Comparison of ENCODE assay signal across 28 mouse cellular contexts in genomic region chr12:52014044-52014443, GRCm38 (mm10). TPM values are rescaled to one million over a fixed set of nuclear protein-coding genes. Genes with fewer than 3 reads are reported as not detected.
DNase-seq lines count a peak whose midpoint lies in the region; ATAC-seq and TF ChIP-seq lines count a peak whose summit lies in the region.
"Had no signal": no experiment of that assay in that cellular context is flagged by ENCODE, and none has a peak within 500 bp of the region (broad histone marks: within the 10 kb centered on the region; RNA-seq: fewer than 3 reads in every experiment).

No protein-coding gene starts in this region.

- no peak overlapping the region for H3K4me3 ChIP-seq in liver, adult 2 months (ENCODE audit: insufficient read depth, low read depth, low read length)
- no peak overlapping the region for H3K4me3 ChIP-seq in lung, postnatal 0 days (ENCODE audit: low read depth, low read length)
- H3K4me3 ChIP-seq in hindbrain, embryonic 11.5 days (ENCODE audit: low read depth, low read length) = no peak overlapping the region
- H3K4me3 ChIP-seq: embryonic facial prominence, embryonic 13.5 days; heart, embryonic 10.5 days; hindbrain, embryonic 10.5 days; limb, embryonic 12.5 days; midbrain, embryonic 13.5 days; neural tube, embryonic 13.5 days had no signal

- no peaks in the 10 kb centered on the region for H3K79me2 ChIP-seq in liver, adult 2 months (ENCODE audit: control insufficient read depth, insufficient read depth, low read length)

- no peaks in the 10 kb centered on the region for H3K36me3 ChIP-seq in liver, adult 2 months (ENCODE audit: control insufficient read depth, insufficient read depth, low read length)
- no peaks in the 10 kb centered on the region for H3K36me3 ChIP-seq in lung, postnatal 0 days (ENCODE audit: insufficient read depth, low read length)
- no peaks in the 10 kb centered on the region for H3K36me3 ChIP-seq in hindbrain, embryonic 11.5 days (ENCODE audit: control insufficient read depth, insufficient read depth, low read length)
- H3K36me3 ChIP-seq: embryonic facial prominence, embryonic 13.5 days; heart, embryonic 10.5 days; hindbrain, embryonic 10.5 days; limb, embryonic 12.5 days; midbrain, embryonic 13.5 days; neural tube, embryonic 13.5 days had no signal

- DNase-seq in liver, adult 2 months (ENCODE audit: extremely low read depth, low read depth, low spot score) = peak; percentile 81
- no peak for DNase-seq in liver
- peak; percentile 55 for DNase-seq in ES-CJ7 (ENCODE audit: low read depth, low spot score)
- peak; percentile 59 for DNase-seq in R1 (ENCODE audit: low read depth, low spot score)
- peak; percentile 61 for DNase-seq in lung, postnatal 0 days (ENCODE audit: low spot score)
- no peak for DNase-seq in heart, adult 8-10 months (ENCODE audit: low spot score)
- no peak for DNase-seq in gastrocnemius, postnatal 10 days
- no peak for DNase-seq in hindbrain, embryonic 11.5 days (ENCODE audit: low spot score)
- DNase-seq: B cell, adult 2 months; cerebellum, adult 11 months; cerebellum, postnatal 10 days; gastrocnemius, postnatal 25 days; kidney, postnatal 36 days; thymus, postnatal 14 days had no signal

- H3K27me3 ChIP-seq in liver, adult 2 months (ENCODE audit: control insufficient read depth, insufficient read depth, low read length) = no peaks in the 10 kb centered on the region
- no peaks in the 10 kb centered on the region for H3K27me3 ChIP-seq in lung, postnatal 0 days (replicated peaks; ENCODE audit: insufficient read depth, low read length)
- H3K27me3 ChIP-seq in hindbrain, embryonic 11.5 days (ENCODE audit: control insufficient read depth, insufficient read depth, low read length) = no peaks in the 10 kb centered on the region
- H3K27me3 ChIP-seq: embryonic facial prominence, embryonic 13.5 days; limb, embryonic 12.5 days; midbrain, embryonic 13.5 days; neural tube, embryonic 13.5 days had no signal

- no peaks in the 10 kb centered on the region for H3K9me3 ChIP-seq in lung, postnatal 0 days (ENCODE audit: low read length)
- H3K9me3 ChIP-seq in hindbrain, embryonic 11.5 days (ENCODE audit: control insufficient read depth, low read length) = no peaks in the 10 kb centered on the region
- H3K9me3 ChIP-seq: embryonic facial prominence, embryonic 13.5 days; heart, embryonic 10.5 days; hindbrain, embryonic 10.5 days; limb, embryonic 12.5 days; midbrain, embryonic 13.5 days; neural tube, embryonic 13.5 days had no signal

- no peak overlapping the region for H3K4me2 ChIP-seq in lung, postnatal 0 days (replicated peaks; ENCODE audit: low read depth, low read length)
- no peak overlapping the region for H3K4me2 ChIP-seq in hindbrain, embryonic 11.5 days (replicated peaks; ENCODE audit: low read depth, low read length)
- H3K4me2 ChIP-seq: embryonic facial prominence, embryonic 13.5 days; midbrain, embryonic 13.5 days; neural tube, embryonic 13.5 days had no signal

- no peak overlapping the region for H3K27ac ChIP-seq in liver, adult 2 months (replicated peaks; ENCODE audit: insufficient read depth, low read depth, low read length)
- H3K27ac ChIP-seq in lung, postnatal 0 days (ENCODE audit: low read length) = no peak overlapping the region
- no peak overlapping the region for H3K27ac ChIP-seq in hindbrain, embryonic 11.5 days (ENCODE audit: low read depth, low read length)
- H3K27ac ChIP-seq: embryonic facial prominence, embryonic 13.5 days; heart, embryonic 10.5 days; limb, embryonic 12.5 days; liver, embryonic 14.5 days; midbrain, embryonic 13.5 days; neural tube, embryonic 13.5 days; stomach, postnatal 0 days had no signal

- peak; percentile 37; the same call in 1 of the 2 replicates for ATAC-seq in lung, postnatal 0 days
- no peak for ATAC-seq in hindbrain, embryonic 11.5 days (ENCODE audit: low FRiP score)
- ATAC-seq: forebrain, embryonic 14.5 days; midbrain, embryonic 13.5 days had no signal

- no peak for TF ChIP-seq EP300 in lung, postnatal 0 days (IDR thresholded peaks at IDR 0.05)

- TF ChIP-seq POLR2A in liver, adult 2 months (IDR thresholded peaks at IDR 0.05; ENCODE audit: extremely low read depth, insufficient read depth, low read length) = no peak

- H3K4me1 ChIP-seq in liver, adult 2 months (ENCODE audit: control insufficient read depth, insufficient read depth, low read length) = no peaks in the 10 kb centered on the region; the same call in 1 of the 2 replicates
- no peaks in the 10 kb centered on the region for H3K4me1 ChIP-seq in lung, postnatal 0 days (ENCODE audit: insufficient read depth, low read depth, low read length)
- no peaks in the 10 kb centered on the region for H3K4me1 ChIP-seq in hindbrain, embryonic 11.5 days (replicated peaks; ENCODE audit: control insufficient read depth, insufficient read depth, low read length)
- H3K4me1 ChIP-seq: embryonic facial prominence, embryonic 13.5 days; heart, embryonic 10.5 days; limb, embryonic 12.5 days had no signal

- WGBS in liver, adult 2 months = 62% methylated on average over 11 of the region's 11 CpGs
- 46% methylated on average over 11 of the region's 11 CpGs for WGBS in lung, postnatal 0 days
- 84% methylated on average over 11 of the region's 11 CpGs for WGBS in hindbrain, embryonic 11.5 days

- no peak overlapping the region for H3K9ac ChIP-seq in liver, adult 2 months (ENCODE audit: low read depth, low read length)
- no peak overlapping the region for H3K9ac ChIP-seq in lung, postnatal 0 days (replicated peaks; ENCODE audit: low read depth)
- no peak overlapping the region for H3K9ac ChIP-seq in hindbrain, embryonic 11.5 days (ENCODE audit: low read depth, low read length)
- H3K9ac ChIP-seq: embryonic facial prominence, embryonic 13.5 days; limb, embryonic 12.5 days; liver, embryonic 14.5 days; midbrain, embryonic 13.5 days; neural tube, embryonic 13.5 days had no signal

- no peak for TF ChIP-seq CTCF in liver, adult 2 months (IDR thresholded peaks at IDR 0.05; ENCODE audit: low read depth, low read length)
- TF ChIP-seq CTCF in lung, postnatal 0 days (IDR thresholded peaks at IDR 0.05) = no peak

RNA-seq across cellular contexts. Expression of gene Dtd2, which starts 7.7 kb away (rescaled TPM):
- 13.6 and 14.8 TPM in 2 replicates for total RNA-seq in liver, adult 2 months (2014; rRNA removed)
- polyA plus RNA-seq in liver, adult 2 months (2012; rRNA removed) = 10.8 and 12.6 TPM in 2 replicates
- 18.2 and 20.1 TPM in 2 replicates for polyA plus RNA-seq in lung, postnatal 0 days (2015; fragmentation: Nextera tagmentation; extraction: Ambion mirVana)
- total RNA-seq in heart, adult 8-10 months (2022) = 1 to 10 TPM; 4.1 to 8.3 (median 5.9) TPM
- total RNA-seq in gastrocnemius, postnatal 10 days (2021) = 1 to 10 TPM; 8.0 to 9.2 TPM
- 20.8 and 25.1 TPM in 2 replicates for polyA plus RNA-seq in hindbrain, embryonic 11.5 days (2014; fragmentation: Nextera tagmentation; extraction: Ambion mirVana)

RNA-seq across cellular contexts. Expression of gene Gpr33, which starts 13.8 kb away (rescaled TPM):
- total RNA-seq in liver, adult 2 months (2014; rRNA removed) = not detected in 2 replicates
- not detected in 2 replicates for polyA plus RNA-seq in liver, adult 2 months (2012; rRNA removed)
- polyA plus RNA-seq in lung, postnatal 0 days (2015; fragmentation: Nextera tagmentation; extraction: Ambion mirVana) = not detected in 2 replicates
- not detected for total RNA-seq in heart, adult 8-10 months (2022)
- total RNA-seq in gastrocnemius, postnatal 10 days (2021) = under 1 TPM in 1 of 2 experiments, not detected in 1; 0.16 TPM
- polyA plus RNA-seq in hindbrain, embryonic 11.5 days (2014; fragmentation: Nextera tagmentation; extraction: Ambion mirVana) = not detected in 2 replicates
- total RNA-seq: gastrocnemius, postnatal 25 days; layer of hippocampus, postnatal 10 days; left cerebral cortex, postnatal 10 days; megakaryocyte, adult 5-6 weeks had no signal
- polyA plus RNA-seq: embryonic facial prominence, embryonic 13.5 days; forebrain, embryonic 14.5 days; heart, embryonic 10.5 days; heart, postnatal 0 days; hindbrain, embryonic 10.5 days; kidney, embryonic 14.5 days; limb, embryonic 12.5 days; liver, embryonic 14.5 days; midbrain, embryonic 13.5 days; neural tube, embryonic 13.5 days; stomach, postnatal 0 days had no signal

RNA-seq across cellular contexts. Expression of gene Heatr5a, which starts 42.9 kb away (rescaled TPM):
- total RNA-seq in liver, adult 2 months (2014; rRNA removed) = 8.1 and 10.3 TPM in 2 replicates
- polyA plus RNA-seq in liver, adult 2 months (2012; rRNA removed) = 9.1 and 9.6 TPM in 2 replicates
- 5.0 and 5.4 TPM in 2 replicates for polyA plus RNA-seq in lung, postnatal 0 days (2015; fragmentation: Nextera tagmentation; extraction: Ambion mirVana)
- 10 to 100 TPM; 19.0 to 22.5 (median 21.7) TPM for total RNA-seq in heart, adult 8-10 months (2022)
- total RNA-seq in gastrocnemius, postnatal 10 days (2021) = 10 to 100 TPM; 19.6 to 25.6 TPM
- polyA plus RNA-seq in hindbrain, embryonic 11.5 days (2014; fragmentation: Nextera tagmentation; extraction: Ambion mirVana) = 8.4 and 8.8 TPM in 2 replicates

Comparison
In these comparisons a context has a peak if more than half of its experiments do, and no peak if none do; other contexts are left out.
1. DNase-seq: peak in liver, adult 2 months (single experiment), ES-CJ7 (single experiment), R1 (single experiment) and lung, postnatal 0 days (single experiment); none in liver (single experiment), heart, adult 8-10 months (single experiment), gastrocnemius, postnatal 10 days (single experiment) and hindbrain, embryonic 11.5 days (single experiment).